Mouse (Mus musculus): ENCODE results near the gene Nkx3-2.

Gene Nkx3-2

GRCm38 (mm10) chr5:41762141-41762946 lies 2.0 kb downstream of the Nkx3-2 start:
- DNase-seq, result no peak

- peak; percentile 8 to 64 for DNase-seq
Observed at GRCm38 (mm10) chr5:41761509-41762140, 2.7 kb downstream of the Nkx3-2 start.

- DNase-seq, result no peak
Observed at GRCm38 (mm10) chr5:41760831-41761508, 3.3 kb downstream of the Nkx3-2 start.

GRCm38 (mm10) chr5:41760071-41760470 lies 4.2 kb downstream of the Nkx3-2 start:
- no peak for DNase-seq

GRCm38 (mm10) chr5:41758671-41759639 lies 5.3 kb downstream of the Nkx3-2 start:
- no peak for DNase-seq

- no peak for DNase-seq
Observed at GRCm38 (mm10) chr5:41757338-41757737, 7.0 kb downstream of the Nkx3-2 start.

- DNase-seq, result no peak
Observed at GRCm38 (mm10) chr5:41756396-41756795, 7.9 kb downstream of the Nkx3-2 start.

- DNase-seq, result no peak
Observed at GRCm38 (mm10) chr5:41755373-41755960, 8.8 kb downstream of the Nkx3-2 start.

GRCm38 (mm10) chr5:41754836-41755235 lies 9.5 kb downstream of the Nkx3-2 start:
- no peak for DNase-seq

- DNase-seq, result no peak
Observed at GRCm38 (mm10) chr5:41754226-41754775, 10.0 kb downstream of the Nkx3-2 start.

- no peak for DNase-seq
Observed at GRCm38 (mm10) chr5:41752721-41753120, 11.6 kb downstream of the Nkx3-2 start.

GRCm38 (mm10) chr5:41744898-41745780 lies 19.2 kb downstream of the Nkx3-2 start:
- no peak for DNase-seq

- no peak for DNase-seq
Observed at GRCm38 (mm10) chr5:41744234-41744633, 20.1 kb downstream of the Nkx3-2 start.

GRCm38 (mm10) chr5:41738817-41739216 lies 25.5 kb downstream of the Nkx3-2 start:
- no peak for DNase-seq

GRCm38 (mm10) chr5:41737039-41737438 lies 27.3 kb downstream of the Nkx3-2 start:
- DNase-seq, result peak in 1 of 2 experiments; percentile 12

- DNase-seq, result no peak
Observed at GRCm38 (mm10) chr5:41727017-41727416, 37.3 kb downstream of the Nkx3-2 start.

- no peak for DNase-seq
Observed at GRCm38 (mm10) chr5:41725573-41725972, 38.7 kb downstream of the Nkx3-2 start.

Data from kidney, postnatal 36 days (tissue).